Mouse (Mus musculus): ENCODE measurements around the gene Ccdc124.

The Ccdc124 gene

GRCm38 (mm10) chr8:70869601-70870041 is 4.1 kb downstream of the Ccdc124 start:
- DNase-seq (ENCODE audit: low spot score in 2 of 2): peak; percentile 72 to 81

GRCm38 (mm10) chr8:70869199-70869571 is 4.5 kb downstream of the Ccdc124 start:
- DNase-seq (ENCODE audit: low spot score in 2 of 2): no peak

- peak; percentile 57 to 62 for DNase-seq (ENCODE audit: low spot score in 2 of 2)
These were observed 5.1 kb downstream of the Ccdc124 start for GRCm38 (mm10) chr8:70868559-70869198.

GRCm38 (mm10) chr8:70866566-70866965 is 7.2 kb downstream of the Ccdc124 start:
- DNase-seq (ENCODE audit: low spot score in 2 of 2): no peak

GRCm38 (mm10) chr8:70866001-70866520 is 7.7 kb downstream of the Ccdc124 start:
- DNase-seq (ENCODE audit: low spot score in 2 of 2): no peak

- peak; percentile 100 for DNase-seq (ENCODE audit: low spot score in 2 of 2)
These were observed 8.3 kb downstream of the Ccdc124 start for GRCm38 (mm10) chr8:70865350-70866000.

- DNase-seq (ENCODE audit: low spot score in 2 of 2): no peak
These were observed 9.0 kb downstream of the Ccdc124 start for GRCm38 (mm10) chr8:70864712-70865221.

DNA sequence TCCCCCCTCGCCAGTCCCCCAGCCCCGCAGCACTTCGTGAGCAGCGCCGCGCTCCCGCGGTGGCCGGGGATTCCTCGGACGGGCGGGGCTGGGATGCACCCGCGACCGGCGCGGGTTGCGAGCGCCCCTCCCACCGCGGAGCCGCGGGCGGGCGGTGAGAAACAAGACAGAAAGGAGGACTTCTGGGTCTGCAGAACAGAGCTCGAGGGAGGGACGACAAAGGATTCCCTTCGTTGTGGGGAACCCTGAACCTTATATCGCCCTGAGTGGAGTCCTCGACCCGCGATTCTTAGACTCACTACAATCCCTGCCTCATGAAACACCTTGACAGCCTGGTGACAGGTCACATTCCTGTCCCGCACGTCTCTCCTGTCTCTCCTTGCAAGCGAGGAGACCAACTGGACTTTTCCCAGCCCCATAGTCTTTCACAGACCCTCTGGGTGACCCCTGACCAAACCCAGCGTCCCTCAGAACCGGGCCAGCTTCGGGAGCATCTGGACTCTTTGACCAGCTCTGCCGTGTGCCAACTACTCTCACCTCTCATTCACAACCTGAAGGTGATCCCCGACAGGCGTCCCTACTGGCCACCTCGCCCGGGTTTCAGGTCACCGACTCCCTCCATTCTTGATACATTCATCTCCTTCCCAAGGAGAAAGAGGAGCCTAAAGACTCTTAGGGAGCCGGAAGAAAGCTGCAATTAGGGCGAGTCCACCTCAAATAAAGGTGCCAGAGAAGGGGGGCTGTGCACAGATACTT is 9.6 kb downstream of the Ccdc124 start:
- no peak for DNase-seq (ENCODE audit: low spot score in 2 of 2)

GRCm38 (mm10) chr8:70862824-70863641 is 10.7 kb downstream of the Ccdc124 start, which contains the start of gene Kcnn1:
Gene Kcnn1 (minus strand): TSS chr8:70863258.
- no peak for DNase-seq (ENCODE audit: low spot score in 2 of 2)

DNA sequence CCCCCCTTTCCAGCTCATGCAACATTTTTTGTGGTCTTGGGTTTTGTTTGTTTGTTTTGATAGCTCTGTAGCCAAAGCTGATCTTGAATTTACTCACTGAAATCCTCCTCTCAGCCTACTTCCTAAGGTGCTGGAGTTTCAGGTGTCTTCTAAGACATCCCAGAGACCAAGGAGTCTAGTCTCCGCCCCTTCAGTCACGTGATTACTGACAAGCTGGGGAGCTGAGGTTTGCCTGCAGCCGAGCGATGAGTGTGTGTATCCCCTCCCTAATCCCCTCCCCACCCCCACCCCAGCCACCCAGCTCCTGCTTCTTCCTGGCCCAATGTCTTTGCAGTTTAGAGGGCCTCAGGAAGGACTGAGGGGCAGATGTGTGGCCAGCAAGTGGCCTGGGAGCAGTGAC is 16.2 kb downstream of the Ccdc124 start:
- DNase-seq (ENCODE audit: low spot score in 2 of 2): no peak

GRCm38 (mm10) chr8:70856541-70857197 is 17.1 kb downstream of the Ccdc124 start:
- no peak for DNase-seq (ENCODE audit: low spot score in 2 of 2)

- no peak for DNase-seq (ENCODE audit: low spot score in 2 of 2)
These were observed 17.7 kb downstream of the Ccdc124 start for GRCm38 (mm10) chr8:70856028-70856427.

GRCm38 (mm10) chr8:70853863-70854262 is 19.9 kb downstream of the Ccdc124 start:
- DNase-seq (ENCODE audit: low spot score in 2 of 2): peak in 1 of 2 experiments; percentile 53

DNA sequence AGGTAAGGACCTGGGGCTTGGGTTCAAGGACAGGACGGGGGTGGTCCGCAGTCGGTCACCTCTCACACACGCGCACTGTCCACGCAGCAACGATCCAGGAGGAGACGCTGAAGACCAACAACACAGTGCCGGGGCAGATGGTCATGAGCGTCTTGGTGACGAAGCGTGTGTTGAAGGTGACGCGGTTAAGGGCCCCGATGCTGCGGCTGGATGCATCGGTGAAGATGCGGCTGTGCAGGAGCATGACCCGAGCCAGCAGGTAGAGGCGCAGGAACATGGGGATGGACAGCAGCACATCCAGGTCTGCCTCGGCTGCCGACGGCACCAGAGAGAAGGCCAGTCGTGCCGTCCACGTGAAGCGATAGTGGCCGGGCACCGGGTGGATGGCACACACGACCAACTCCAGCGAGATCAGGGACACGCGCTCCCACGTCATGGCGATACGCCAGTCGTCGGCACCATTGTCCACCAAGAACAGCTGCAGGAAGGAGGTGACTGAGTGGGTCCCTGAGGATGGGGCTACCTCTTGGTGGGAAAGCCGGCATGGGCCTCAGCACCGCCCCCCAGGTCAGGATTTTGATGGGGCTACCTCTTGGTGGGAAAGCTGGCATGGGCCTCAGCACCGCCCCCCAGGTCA is 21.0 kb downstream of the Ccdc124 start:
- no peak for DNase-seq (ENCODE audit: low spot score in 2 of 2)

- no peak for DNase-seq (ENCODE audit: low spot score in 2 of 2)
These were observed 21.9 kb downstream of the Ccdc124 start for GRCm38 (mm10) chr8:70851837-70852236.

GRCm38 (mm10) chr8:70850947-70851346 is 22.8 kb downstream of the Ccdc124 start:
- DNase-seq (ENCODE audit: low spot score in 2 of 2): no peak

DNA sequence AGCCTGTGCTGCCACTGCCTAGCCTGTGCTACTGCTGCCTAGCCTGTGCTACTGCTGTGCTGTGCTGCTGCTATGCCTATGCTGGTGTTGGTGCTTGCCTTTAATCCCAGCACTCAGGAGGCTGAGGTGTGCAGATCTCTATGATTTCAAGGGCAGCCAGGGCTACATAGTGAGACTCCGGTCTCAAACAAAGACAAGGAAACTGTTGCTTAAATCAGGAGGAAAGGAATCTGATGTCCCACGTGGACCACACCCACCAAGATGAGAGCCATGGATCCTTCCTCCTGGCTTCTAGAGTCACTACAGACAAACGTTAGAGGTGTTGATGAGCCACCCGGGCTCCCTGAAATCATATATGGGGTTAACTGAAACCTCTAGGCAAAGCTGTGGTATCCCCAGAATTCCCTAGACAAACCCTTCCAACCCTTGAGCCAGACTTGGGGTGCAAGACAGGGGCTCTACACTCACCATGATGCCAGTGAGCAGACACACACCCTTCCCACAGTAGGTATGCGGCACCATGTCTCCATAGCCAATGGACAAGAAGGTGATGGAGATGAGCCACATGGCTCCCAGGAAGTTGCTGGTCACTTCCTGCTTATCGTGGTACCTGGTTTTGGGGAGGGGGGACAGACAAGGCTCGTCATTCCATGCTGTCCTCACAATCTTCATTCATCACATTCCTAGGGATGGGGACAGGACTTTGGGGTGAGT is 23.4 kb downstream of the Ccdc124 start:
- DNase-seq (ENCODE audit: low spot score in 2 of 2): no peak

- no peak for DNase-seq (ENCODE audit: low spot score in 2 of 2)
These were observed 24.3 kb downstream of the Ccdc124 start for GRCm38 (mm10) chr8:70849333-70849990.
